Mouse (Mus musculus) lung, postnatal 25 days (tissue): ENCODE results near the gene Ptprh.

Source experiments
- DNase-seq: peaks from one replicate; pipeline ENCODE4 v3.0.0; 2022; ENCODE audit warnings: low spot score

Gene Ptprh

DNA sequence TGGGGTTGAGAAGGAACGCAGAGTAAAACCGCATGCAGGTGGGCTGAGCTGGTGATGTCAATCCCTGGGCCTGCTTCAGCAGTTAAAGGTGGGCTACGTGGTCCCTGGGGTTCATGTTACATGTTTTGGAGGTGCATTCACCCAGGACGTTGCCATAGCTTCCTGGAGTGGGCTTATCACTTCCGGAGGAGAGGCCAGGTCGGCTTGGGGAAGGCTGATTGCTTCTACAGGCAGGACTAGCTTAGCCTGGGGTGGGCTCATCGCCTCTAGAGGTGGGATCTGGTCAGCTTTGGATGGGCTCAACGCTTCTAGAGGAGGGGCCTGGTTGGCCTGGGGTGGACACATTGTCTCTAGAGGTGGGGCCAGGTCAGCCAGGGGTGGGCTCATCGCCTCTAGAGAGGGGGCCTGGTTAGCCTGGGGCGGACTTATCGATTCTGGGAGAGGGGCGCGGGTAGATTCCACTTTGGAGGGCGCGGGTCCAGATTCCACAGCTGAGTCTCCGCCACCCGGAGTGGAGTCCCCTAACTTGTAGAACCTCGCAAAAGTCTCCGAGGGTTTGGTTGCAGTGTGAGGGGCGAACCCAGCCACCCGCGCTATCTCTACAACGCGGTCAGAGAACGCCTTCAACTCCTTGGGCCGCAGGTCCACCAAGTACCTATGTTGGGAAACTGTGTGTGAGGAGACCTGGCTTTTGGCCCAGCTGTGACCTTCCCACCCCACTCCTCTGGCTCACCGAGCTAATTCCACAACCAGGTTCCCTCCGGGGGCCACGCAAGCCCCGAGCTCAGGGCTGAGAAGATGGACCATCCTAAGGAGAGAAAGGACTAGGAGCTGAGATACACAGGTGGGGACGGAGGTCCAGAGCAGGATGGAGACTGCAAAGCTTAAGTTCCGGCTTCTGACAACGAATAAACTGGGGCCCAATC lies 80.4 kb downstream of the Ptprh start:
- no peak for DNase-seq

DNA sequence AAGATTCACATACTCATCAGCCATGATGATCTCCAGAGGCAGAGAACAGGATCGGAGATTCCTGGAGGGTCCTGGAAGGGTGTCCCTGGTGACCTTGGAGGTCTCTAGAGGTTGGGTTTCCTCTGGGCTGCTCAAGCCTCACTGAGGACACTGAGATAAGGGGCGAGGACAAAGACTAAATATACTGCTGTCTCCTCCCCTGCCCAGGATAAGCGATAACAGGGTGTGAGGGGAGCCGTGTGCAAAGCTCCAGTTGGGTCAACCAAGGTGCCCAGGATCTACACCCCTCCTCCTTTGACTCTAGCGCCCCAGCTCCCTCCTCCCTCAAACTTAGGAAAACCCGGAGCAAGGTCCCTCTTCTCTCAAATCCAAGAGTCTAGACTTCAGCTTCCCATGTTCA lies 81.5 kb downstream of the Ptprh start:
- DNase-seq = no peak

DNA sequence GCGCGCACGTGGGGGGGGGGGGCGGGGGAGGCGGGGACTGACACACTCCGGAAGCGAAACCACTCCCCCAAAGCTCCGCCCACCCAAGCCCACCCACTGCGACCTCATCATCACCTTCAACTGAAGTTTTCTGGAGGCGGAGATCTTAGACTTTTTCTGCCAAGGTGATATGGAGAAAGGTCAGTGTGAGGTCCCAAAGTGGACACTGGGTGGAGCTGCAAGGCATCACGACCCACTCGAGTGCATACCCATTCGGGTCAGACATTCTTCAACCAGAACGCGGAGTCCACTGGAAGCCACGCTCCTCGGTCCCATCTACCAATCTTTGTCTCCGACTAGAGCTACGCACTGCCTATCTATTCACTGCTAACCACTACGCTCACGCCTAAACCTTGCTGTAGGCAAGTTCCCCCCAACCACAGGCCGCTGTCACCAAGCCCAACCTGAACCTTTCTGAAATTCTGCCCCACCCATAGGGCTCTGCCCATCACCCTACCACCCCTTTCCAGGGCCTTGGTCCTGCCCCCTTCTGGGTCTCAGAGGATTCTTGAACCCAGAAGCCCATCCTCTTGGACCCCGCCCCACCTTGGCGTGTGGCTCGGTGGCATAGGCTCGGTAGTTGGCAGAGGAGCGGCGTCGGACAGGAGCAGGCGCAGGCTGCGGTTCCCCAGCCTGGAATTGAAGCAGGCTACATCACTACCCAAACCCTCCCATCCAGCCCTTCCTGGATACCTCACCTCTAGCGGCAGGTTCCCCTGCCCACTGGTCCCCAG lies 82.4 kb downstream of the Ptprh start:
- no peak for DNase-seq

DNA sequence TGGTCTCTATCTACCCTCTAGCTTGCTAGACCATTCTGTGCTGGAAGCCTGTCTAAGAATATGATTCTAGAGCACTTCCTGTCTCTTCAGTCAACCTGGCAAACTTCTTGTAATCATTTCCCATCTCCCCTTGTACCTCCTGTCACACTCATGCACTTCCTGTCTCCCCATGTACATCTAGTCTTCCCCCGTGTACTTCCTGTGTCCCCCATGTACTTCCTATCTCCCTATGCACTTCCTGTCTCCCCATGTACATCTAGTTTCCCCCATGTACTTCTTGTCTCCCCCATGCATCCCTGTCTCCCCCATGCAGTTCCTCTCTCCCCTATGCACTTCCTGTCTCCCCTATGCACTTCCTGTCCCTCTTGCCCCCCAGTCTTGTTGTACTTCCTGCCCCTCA lies 85.4 kb downstream of the Ptprh start:
- DNase-seq = no peak

DNA sequence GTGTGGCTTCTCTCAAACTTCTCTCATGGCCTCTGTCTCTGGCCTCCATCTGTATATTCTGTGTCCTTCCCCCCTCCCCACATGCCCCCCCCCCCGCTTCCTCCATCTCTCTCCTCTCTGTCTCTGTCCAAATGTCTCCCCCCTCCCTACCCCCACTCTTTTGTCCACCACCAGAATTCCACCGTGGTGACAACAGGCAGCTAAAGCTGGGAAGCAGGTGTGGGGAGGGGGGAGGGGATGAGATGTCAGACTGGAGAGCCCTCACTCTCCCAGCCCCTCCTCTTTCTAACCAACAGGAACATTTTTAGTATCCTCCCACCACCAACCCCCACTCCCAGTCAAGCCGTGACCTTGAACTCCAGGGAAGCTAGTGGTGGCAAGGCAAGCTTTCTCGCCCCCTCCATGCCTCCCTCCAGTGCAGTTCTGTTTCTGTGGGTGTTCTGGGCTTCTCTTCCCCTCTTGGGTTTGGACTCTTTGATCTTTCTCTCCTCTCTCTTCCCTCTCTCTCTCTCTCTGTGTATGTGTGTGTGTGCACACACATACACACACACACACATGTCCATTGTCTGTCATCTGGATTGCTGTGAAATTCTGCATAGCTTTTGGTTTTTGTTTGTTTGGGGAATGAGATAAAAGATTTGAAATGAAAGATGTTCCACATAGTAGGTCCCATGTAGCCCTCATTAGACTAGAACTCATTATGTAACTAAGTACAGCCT lies 87.3 kb downstream of the Ptprh start, which contains the start of gene Tnnt1:
Gene Tnnt1, minus strand, starts transcription at position 51 of the 719 bp plus-strand sequence.
- no peak for DNase-seq

DNA sequence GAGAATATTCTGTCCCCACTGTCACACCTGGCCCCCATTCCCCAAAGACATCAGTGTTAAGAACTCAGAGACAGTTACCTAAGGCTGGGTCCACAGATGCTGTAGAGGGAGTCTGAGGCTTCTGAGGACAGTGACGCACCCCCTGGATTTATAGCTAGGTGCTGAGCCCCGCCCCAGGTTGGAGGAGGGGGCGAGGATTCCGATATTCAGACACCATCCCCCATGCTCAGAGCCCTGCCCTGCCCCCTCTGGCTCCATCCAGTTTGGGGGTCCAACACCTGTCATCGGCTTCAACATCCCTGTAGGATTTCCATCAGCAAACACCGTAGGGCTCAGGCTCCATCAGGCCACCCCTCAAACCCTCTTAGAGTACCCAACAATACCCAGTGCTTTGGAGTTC lies 88.0 kb downstream of the Ptprh start:
- DNase-seq = no peak

DNA sequence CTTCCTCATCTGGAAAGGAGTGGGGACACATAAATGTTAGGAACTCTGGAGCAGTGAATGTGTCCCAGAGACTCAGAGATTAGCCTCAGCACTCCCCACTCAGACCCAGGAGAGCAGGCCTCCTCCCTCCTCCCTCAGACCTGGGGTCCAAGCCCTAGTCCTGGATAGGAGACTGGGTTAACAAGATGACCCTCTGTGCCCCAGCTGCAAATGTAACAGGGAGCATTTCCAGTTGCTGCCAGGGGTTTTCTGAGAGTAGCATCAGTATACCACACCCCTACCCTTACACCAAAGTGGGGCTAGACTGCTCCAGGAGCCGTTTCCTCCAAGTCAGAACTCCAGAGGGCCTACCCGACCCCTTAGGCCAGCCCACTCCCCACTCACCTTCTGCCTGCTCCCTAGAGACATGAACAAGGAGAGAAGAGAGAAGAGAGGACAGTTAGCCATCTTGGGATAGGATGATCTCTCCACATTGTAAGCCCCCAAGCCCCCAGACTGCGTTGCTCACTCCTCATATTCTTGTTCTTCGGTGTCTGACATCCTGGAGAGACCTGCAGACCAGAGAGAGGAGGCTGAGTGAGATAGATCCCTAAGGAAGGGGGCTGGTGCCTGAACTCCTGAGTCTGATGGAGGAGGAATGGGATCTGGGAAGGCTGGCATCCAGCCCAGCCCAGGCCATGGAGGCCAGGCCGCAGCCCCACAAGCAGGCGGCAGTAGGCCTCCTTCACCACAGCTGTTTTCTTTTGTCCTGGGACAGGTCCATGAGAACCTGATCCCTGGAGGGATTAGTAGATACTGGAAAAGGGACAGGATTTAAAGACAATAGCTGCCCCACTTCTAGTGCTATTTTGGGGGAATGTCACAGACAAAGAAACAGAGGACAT lies 89.8 kb downstream of the Ptprh start:
- no peak for DNase-seq

DNA sequence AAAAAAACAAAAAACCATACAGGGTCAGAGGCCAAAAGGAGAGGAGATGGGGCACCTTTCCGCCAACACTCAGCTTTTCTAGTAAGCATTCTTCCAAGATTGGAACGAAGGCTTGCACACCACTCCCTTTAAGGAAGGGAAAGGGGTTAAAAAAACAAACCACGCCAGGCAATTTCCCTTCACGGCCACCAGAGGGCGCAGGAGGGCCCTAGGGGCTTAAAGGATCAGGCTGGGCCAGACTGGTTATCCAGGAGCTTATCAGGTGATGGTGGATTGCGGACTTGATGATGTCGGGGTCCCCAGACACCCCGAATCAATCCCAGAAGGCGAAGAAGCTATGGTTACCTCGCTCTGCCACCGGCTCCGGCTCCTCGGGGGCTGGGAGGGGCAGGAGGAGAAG lies 90.6 kb downstream of the Ptprh start:
- DNase-seq = peak; percentile 50

DNA sequence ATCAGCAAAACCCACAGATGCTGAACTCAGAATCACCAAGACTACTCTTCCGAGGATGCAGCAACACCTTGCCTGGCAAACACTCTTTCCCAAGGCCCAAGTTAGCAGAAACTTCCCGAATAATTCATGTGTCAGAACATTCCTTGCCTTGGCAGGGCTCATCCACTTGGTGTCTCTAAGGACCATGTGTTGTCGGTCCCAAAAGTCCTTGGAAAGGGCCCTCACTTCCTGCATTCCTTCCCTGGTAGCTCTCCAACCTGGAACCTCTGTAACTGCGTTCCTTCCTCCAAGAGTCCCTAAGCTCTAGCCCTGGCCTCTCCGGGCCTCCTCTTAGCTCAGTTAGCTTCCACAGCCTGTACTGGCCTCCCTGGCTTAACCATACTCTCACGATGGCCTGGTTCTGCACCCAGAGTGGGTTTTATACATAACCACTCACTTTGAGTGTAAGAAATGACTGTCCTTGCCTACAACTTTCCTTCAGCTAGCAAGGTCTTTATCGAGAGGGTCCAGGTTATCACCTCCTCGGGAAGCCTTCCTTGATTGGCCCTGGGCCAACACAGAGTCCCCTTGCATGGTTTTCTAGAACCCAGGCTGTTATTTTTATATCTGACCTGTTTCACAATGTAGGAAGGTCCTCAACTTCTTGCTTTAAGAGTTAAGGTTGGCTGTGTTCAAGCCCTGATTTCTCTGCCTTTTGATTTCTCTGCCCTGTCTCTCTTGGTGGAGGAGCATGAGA lies 92.2 kb downstream of the Ptprh start:
- peak; percentile 41 for DNase-seq

DNA sequence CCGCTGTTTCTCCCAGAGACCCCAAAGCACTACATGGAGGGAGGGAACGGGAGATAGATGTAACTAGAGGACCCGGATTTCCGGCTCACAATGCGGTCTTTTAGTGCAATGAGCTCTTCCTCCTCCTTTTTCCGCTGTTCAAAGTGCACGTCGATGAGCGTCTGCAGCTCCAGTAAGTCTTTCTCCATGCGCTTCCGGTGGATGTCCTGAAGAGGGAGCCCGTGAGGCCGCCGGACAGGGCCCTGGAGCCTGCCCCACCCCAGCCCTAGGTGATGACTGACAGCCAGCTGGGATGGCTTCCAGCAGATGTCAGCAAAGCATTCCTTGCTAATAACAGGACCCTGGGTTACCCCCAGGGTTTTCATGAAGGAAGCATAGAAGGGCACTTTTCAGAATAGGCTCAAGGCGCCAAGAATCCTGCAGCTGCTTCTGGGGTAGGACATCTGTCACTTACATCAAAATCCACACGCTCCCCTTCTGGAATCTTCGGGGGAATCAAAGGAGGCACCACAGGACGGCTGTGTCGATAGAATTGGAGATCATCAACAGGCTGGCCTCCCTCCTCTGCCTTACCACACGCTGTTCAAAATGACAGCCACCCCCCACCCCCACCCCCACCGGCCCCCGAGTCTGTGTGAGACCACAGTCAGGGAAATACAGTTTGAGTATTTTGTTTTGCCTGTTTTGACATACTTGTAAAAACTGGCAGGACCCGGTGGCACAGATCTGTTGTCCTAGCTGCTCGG lies 93.8 kb downstream of the Ptprh start:
- peak; percentile 87 for DNase-seq

DNA sequence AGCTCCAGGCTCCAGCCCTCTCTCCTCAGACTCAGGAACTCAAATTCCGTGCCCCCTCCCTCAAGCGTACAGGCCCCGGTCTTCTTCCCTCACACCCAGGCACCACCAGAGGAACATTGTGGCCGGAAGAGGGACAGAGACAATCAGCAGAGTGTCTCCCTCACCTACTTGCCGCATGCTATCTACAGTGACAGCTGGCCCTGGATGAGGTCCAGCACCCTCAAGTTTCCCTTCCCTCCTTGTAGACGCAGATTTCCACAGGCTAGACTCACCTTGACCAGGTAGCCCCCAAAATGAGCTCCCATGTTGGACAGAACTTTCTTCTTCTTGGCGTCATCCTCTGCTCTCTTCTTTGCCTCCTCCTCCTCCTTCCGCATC lies 95.1 kb downstream of the Ptprh start:
- DNase-seq = no peak

DNA sequence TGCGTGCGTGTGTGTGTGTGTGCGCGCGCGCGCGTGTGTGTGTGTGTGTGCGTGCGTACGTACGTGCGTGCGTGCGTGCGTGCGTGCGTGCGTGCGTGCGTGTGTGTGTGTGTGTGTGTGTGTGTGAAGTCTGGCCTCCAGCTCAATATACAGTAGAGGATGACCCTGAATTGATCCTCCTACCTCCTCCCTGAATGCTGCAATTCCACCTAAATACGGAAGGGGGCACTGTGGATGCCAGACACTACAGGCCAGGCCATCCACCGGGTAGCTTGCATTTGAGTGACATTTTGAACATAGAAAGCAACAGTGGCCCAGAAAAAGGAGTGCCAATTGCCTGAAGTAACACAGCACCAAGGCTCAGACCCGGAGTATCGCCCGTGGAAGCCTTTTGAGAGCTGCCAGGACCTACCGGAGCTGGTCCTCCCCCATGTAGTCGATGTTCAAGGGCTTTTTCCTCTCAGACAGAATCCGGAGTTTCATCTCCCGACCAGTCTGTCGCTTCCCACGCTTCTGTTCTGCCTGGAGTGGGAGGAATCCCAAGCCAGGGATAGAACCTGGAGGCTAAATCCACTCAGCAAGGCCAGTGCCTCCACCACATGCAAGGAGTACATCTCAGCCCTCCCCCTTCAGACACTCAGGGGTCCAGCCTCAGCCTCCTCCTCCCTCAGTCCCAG lies 95.6 kb downstream of the Ptprh start:
- DNase-seq = no peak

DNA sequence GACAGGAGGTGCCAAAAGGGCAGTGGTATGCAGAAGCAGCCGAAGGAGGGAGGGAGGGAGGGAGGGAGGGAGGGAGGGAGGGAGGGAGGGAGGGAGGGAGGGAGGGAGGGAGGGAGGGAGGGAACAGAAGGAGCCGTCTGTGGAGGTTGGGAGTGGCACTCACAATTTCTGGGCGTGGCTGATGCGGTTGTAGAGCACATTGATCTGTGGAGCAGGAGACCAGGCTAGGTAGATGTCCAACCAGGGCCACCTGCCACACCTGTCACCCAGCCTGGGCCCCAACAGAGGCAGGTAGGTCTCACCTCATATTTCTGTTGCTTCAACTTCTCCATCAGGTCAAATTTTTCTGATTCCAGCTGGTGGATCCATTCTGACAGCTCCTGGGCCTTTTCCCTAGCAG lies 96.6 kb downstream of the Ptprh start:
- no peak for DNase-seq

DNA sequence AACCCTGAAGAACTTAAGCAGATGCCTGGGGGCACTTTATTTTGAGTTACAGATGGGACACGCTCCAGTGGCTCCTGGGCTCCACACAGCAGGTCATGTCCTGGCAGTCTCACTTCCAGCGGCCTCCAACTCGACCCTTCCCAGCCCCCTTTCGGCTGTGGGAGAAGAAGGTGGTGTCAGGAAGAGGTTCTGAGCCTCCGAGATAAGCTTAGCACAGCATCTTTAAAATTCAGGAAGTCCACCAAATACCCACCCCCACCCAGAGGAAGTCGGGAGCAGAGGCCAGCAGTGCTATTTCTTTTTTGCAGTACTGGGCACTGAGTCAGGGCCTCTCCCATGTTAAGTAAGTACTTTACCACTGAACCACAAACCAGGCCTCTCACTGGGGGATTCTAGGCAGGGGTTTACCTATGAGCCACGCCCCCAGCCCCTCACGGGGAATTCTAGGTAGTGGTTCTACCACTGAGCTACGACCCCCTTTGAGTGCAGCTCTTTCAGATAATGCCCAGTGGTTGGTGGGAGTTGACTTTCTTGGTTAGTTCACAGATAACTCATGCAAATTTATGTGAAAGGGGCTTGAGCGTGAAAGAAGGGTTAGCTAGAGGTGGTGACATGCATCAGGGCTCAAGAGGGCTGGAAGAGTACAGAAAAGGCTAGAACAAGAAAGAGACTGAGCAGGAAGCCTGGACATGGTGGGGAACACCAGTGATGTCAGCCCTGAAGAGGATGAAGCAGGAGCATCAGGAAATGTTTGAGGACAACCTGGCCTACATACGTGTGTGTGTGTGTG lies 99.0 kb downstream of the Ptprh start:
- no peak for DNase-seq

DNA sequence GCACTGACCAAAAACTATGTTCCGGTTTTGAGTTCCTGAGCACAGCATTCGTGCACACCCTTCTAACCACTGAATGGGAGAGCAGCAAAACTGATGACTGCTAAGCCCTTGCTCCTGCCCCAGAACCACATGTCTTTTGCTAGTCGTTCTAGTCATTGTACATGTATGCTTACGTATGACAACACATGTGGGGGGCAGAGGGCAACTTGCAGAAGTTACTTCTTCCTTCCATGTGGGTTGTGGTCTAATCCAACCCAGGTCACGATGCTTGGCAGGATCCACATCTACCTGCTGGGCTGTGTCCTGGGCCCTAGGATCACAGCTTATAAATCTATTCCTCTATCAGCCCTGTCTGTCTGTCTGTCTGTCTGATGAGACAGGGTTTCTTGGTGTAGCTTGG lies 100.0 kb downstream of the Ptprh start:
- DNase-seq = no peak

DNA sequence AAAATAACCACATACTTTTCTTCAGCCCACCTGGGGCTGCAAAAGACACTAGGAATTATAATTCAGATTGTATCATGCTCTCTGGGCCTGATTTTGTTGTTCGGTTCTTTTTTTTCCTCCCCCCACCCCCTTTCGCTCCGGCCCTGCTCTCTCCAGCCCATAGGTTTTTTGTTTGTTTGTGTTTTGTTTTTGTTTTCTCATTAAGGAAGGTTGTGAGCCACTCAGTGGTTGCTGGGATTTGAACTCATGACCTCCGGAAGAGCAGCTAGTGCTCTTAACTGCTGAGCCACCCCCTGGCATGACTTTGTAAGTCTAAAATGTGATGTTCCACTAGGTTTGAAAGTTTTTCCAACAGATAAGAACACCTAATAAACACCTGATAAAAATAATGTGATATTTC lies 100.7 kb downstream of the Ptprh start:
- no peak for DNase-seq

DNA sequence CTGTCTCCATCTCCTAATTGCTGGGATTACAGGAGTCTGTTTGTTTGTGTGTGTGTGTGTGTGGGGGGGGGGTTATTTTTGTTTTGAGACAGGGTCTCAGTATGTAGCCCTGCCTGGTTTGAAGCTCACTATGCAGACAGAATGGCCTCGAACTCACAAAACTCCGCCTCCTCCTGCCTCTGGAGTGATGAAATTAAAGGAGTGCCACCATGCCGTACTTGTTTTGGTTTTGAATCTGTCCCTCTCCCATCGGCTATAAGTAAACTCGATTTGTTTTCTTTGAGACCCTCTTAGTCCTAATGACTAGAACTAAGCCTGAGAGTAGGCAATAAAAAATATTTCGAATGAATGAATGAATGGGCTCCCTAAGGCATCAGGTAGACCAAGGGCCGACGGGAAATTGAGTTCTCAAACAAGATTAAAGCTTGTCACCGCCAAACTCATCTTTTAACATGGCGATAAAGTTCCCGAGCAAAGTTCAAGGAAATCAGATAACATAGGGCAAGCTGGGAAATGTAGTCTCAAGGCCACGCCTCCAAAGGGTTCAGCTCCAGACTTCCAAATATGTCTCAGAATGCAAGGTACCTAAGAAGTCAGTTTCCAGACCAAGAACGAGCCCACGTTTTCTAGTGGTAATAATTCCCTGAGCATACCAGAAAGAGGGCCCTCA lies 101.3 kb downstream of the Ptprh start:
- peak; percentile 73 for DNase-seq
